Mouse (Mus musculus) adrenal gland, adult 18-20 months (tissue): ENCODE results near the gene Nfib. TPM values are rescaled to one million over a fixed set of nuclear protein-coding genes. Genes with fewer than 3 reads are reported as not detected.

Experiments used
- DNase-seq, 2 experiments: peaks; one replicate each; pipeline ENCODE4 v3.0.0; 2021 to 2022; ENCODE audit warnings: low spot score in 2 of 2
- total RNA-seq, 2 experiments: library from RNA; stranded (reverse); gene quantifications; 1 replicate in 1 of 2; 2 replicates in 1 of 2; pipeline ENCODE4 v1.2.3; 2021

Nfib gene
- total RNA-seq, 2 experiments from 2014 or later, result 61.8 to 76.3 TPM

DNA sequence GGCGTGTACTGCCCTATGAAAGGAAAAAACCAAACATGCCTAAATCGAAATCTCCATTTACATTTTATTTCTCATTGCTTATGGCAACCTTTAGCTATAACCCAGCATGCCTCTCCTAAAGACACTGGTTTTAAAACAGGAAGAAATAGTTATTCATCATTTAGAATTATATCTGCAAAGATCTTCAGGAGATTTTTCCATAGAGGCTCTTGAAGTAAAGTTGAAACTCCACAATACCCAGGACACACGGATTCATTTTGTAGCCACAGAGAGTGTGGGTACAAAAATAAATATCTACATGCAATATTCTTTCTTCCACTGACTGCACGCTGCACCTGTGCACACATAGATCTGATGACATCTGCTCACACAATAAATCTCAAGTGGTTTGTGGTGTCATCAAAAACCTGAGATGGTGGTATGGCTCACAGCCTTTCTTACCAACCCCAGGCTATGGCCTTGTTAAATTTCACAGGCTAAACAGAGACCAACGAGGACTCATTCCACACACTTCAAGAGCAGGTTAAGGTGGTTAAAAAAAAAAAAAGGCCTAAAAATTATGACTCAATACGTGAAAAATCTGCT lies 189.2 kb downstream of the Nfib start:
- DNase-seq, result no peak

DNA sequence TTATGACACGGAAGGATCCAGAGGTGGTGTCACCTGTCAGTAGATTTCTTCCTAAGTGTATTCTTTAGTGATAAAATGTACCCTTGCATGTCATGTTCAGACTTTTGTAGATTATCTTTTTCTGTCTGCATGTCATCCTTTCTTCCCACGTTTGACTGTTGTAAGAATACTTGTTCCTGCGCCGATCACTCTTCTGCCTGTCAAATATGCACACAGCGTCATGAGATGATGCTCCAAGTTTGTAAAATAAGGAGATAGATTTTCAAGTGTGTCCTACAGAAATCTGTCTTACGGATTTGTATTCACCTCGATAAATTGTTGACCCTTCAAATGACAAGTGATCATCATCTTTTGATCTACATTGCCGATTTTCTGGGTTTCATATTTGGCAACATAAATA lies 190.6 kb downstream of the Nfib start:
- DNase-seq, result no peak

DNA sequence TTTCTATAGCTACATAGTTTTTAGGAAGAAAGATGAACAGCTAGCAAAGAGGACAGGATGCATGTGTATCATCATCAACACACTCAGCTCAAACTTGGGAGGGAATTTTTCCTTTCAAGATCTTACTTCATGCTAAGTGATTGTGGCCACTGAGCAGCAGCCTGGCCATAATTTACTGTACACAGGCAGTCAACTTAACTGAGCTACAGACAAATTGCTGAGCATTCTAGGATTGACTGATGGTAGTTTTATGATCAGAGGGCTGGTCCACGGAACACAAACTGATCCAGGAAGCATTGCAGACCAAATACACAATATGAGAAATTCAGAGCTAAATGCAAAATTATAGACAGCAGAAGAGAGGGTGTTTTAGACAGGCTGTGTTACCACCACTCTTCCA lies 191.2 kb downstream of the Nfib start:
- DNase-seq, result no peak

DNA sequence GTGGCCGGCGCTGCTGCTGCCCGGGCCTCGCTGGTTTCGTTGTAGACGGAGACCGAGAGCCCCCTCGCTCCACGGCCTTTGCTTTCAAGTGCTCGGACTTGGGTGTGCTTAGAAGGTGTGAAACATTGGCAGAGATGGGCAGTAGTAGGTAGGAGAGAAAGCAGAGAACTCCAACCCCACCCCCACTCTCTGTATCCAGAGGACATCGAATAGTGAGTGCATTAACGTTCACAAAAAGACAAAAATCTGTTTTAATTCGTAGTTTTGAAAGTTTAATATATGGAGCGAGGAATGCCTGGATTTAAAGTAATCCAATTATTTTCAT lies 192.2 kb downstream of the Nfib start:
- DNase-seq, result no peak

- DNase-seq, result peak; percentile 99
Observed at GRCm38 (mm10) chr4:82512743-82513425, 192.7 kb downstream of the Nfib start.

DNA sequence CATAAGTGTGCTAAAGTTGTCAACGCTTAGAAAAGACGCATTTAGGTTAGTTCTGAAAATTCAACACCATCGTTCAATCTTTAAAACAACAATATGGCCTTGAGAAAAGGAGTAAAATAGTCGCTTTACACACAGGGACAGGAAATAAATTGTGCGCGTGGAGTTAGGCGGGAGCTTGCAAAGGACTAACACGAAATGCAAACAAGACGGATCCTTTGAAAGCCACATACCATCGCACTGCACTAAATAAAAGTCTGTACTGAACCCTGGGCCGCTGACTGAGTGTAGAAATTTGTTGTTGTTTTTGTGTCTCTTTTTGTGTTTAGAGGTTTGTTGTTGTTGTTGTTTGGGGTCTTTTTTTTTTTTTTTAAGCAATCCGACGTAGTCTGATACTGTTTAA lies 193.2 kb downstream of the Nfib start:
- no peak for DNase-seq

- DNase-seq, result peak; percentile 43 to 49
Observed at GRCm38 (mm10) chr4:82511524-82511923, 194.0 kb downstream of the Nfib start.

GRCm38 (mm10) chr4:82511001-82511513 lies 194.5 kb downstream of the Nfib start:
- no peak for DNase-seq

- DNase-seq, result no peak
Observed at GRCm38 (mm10) chr4:82509771-82510170, 195.8 kb downstream of the Nfib start.

GRCm38 (mm10) chr4:82509166-82509767 lies 196.3 kb downstream of the Nfib start:
- DNase-seq, result no peak

DNA sequence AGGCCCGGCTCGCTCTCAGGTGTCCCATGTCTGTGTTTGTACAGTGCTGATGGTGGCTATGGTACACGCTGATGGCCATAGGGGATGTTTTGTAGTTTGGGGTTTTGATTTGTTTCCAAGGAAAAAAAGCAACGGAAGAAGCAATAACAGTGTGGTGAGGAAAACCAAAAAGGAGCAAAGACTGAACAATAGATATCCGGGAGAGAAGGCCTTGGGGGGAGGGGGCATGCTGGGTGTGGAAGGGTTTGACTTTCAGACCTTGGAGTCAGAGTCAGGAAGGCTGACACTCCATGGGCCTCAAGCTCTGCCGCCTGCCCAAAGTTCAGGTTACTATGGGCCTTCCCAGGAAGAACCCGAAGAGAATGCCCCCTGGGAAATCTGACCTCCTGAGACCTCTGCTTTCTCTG lies 197.3 kb downstream of the Nfib start:
- peak in 1 of 2 experiments; percentile 34 for DNase-seq

- peak; percentile 45 to 48 for DNase-seq
Observed at GRCm38 (mm10) chr4:82507541-82508280, 197.8 kb downstream of the Nfib start.

DNA sequence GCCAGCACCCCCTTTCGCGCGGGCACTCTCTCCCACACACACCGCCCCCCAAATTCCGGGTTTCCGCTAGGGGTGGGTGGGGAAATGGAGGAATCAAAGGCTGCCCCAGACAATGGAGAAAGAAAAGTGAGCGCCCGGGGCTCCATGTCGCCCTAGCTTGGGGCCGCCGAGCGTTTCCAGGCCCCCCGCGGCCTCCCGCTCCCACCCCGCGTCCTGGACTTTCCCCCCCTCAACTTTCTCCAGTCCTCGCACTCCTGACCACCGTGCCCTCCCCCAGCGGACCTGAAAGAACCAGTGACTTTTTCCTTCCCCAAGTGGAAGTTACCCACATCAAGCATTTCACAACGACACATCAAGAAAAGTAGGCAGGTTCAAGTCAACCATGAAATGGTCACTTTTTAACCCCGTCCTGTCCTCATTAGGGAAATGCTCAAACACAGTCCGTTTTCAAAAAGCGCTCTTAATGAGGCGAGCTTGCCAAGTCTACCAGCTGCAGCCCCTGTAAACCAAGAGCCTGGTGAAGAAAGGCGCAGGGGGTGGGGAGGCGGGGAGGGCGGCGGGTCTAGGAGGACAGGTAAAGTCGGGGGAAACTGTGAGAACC lies 198.7 kb downstream of the Nfib start:
- DNase-seq, result peak; percentile 31 to 62

DNA sequence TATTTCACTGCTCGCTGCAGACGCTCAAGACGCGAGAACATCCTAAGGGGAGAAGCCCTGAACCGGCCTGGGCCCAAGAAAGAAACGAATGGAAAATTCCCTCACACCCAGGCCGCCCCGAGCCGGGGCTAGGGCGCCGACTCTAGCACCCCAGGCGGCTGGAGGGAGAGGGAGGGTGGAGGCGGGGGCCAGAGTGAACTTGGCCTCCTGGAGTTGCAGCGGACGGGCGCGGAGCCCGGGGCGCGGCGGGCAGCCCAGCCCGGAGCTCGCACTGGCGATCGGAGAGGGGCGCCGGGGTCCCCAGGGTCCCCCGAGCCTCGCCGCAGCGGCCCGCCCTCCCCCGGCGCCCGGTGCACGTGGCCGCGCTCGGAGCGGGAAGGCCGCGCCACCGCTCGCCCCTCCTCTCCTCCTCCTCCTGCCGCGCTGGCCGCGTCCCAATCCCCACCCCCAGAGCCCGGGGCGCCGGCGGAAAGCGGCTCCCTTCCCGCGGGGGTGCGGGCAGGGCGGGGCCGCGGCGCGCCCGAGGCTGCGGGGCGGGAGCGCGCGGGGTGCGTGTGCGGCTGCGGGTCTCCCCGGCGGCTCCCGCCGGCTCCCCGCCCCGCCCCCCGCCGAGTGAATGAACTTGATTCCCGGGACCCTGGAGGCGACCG lies 199.3 kb downstream of the Nfib start:
- peak; percentile 94 to 95 for DNase-seq

GRCm38 (mm10) chr4:82505121-82506031 lies 200.2 kb downstream of the Nfib start:
- peak; percentile 70 to 72 for DNase-seq

- peak; percentile 46 to 71 for DNase-seq
Observed at GRCm38 (mm10) chr4:82504284-82505120, 201.0 kb downstream of the Nfib start.

- DNase-seq, result no peak
Observed at GRCm38 (mm10) chr4:82504015-82504283, 201.6 kb downstream of the Nfib start.

DNA sequence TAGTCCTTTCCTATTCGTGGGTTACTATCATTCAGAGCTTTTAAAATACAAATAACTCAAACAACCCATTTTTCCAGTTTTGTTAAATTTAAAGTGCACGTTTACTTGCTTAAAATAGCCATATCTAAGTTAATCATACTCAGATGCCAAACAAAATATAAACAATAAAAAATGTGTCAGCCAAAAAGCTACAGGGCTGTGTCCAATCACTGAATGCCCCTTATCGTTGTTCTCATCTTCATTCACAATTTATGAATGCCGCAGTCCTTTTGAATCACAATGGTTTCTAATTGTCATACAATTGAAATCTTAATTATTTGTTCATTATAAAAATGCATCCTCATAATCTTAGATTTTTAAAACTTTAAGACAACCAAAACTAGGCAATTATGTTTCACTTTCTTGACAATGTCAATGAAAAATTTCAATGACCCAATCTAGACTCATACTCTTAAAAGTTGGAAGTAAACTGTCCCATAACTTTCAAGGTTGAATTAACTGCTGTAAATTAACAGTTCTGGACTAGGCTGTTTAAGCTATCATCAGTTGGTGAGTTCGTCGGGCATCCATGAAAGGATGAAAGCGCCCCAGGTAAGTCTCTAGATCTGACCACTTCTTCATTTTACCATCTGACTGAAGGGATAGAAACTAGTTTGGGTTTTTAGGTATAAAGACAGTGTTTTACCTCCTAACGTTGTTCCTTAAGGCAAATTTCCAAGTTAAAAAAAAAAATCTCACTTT lies 202.1 kb downstream of the Nfib start:
- no peak for DNase-seq
